Mouse (Mus musculus) skeletal muscle tissue, adult 2 months (tissue): ENCODE results near the gene Junb.

ENCODE experiments used
- DNase-seq: peaks from one replicate; pipeline ENCODE4 v3.0.0-alpha.2; 2012; ENCODE audit warnings: low read depth, low spot score

Junb gene

GRCm38 (mm10) chr8:84937620-84938485, 40.7 kb downstream of the Junb start:
- no peak for DNase-seq

GRCm38 (mm10) chr8:84936962-84937546, 41.5 kb downstream of the Junb start, which contains the start of gene Mast1:
Mast1 (minus strand) TSS chr8:84937359.
- DNase-seq, result no peak

GRCm38 (mm10) chr8:84936041-84936961, 42.2 kb downstream of the Junb start:
- no peak for DNase-seq

GRCm38 (mm10) chr8:84935489-84935888, 43.0 kb downstream of the Junb start:
- DNase-seq, result no peak

- no peak for DNase-seq
Measured at GRCm38 (mm10) chr8:84934860-84935259, 43.7 kb downstream of the Junb start.

- no peak for DNase-seq
Measured at GRCm38 (mm10) chr8:84933767-84934559, 44.6 kb downstream of the Junb start.

GRCm38 (mm10) chr8:84930582-84930981, 47.9 kb downstream of the Junb start:
- DNase-seq, result no peak

- no peak for DNase-seq
Measured at GRCm38 (mm10) chr8:84928456-84929306, 49.8 kb downstream of the Junb start.

GRCm38 (mm10) chr8:84927513-84927912, 51.0 kb downstream of the Junb start:
- no peak for DNase-seq

- no peak for DNase-seq
Measured at GRCm38 (mm10) chr8:84925557-84925956, 53.0 kb downstream of the Junb start.
